Comparison of ENCODE assay signal across 18 mouse cellular contexts in the genomic region with DNA sequence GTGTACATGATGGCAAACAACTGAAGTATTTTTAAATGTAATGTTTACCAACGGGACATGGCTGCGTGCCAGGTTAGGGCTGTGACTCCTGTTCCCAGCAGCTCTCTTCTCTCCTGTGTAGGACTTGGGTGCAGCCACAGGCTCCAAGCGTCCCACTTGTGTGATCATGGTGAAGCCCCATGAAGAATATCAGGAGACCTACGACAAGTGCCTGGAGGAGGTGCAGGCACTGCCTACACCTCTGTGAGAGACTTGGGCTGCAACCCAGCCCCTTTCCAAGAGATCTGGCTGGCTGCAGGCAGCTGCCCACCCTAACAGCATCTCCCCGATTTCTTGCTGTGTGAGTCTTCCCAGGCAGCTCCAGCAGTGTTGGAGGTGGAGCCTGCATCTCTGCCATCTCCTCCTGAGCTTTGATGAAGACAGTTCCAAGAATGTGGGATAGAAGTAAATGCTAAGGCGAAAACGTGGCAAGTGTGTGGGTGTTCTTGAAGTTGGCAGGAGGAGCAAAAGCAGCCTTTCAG. TPM values are rescaled to one million over a fixed set of nuclear protein-coding genes. Genes with fewer than 3 reads are reported as not detected.
DNase-seq lines count a peak whose midpoint lies in the region; ATAC-seq and TF ChIP-seq lines count a peak whose summit lies in the region.
"Had no signal": no experiment of that assay in that cellular context is flagged by ENCODE, and none has a peak within 500 bp of the region (broad histone marks: within the 10 kb centered on the region; RNA-seq: fewer than 3 reads in every experiment).

No protein-coding gene starts in this region.

- no peak for TF ChIP-seq EP300 in lung, postnatal 0 days (IDR thresholded peaks at IDR 0.05)

- H3K27ac ChIP-seq in lung, postnatal 0 days (ENCODE audit: low read length), result no peak overlapping the region
- no peak overlapping the region for H3K27ac ChIP-seq in hindbrain, embryonic 14.5 days
- H3K27ac ChIP-seq: embryonic facial prominence, embryonic 13.5 days; forebrain, embryonic 13.5 days; heart, adult 2 months; limb, embryonic 12.5 days; neural tube, embryonic 12.5 days had no signal

- DNase-seq in lung, postnatal 14 days, result peak; percentile 39
- no peak for DNase-seq in lung, postnatal 0 days (ENCODE audit: low spot score)
- DNase-seq in frontal cortex, postnatal 25 days (ENCODE audit: low spot score in 2 of 2), result peak; percentile 46 to 63
- peak; percentile 70 for DNase-seq in lung, postnatal 36 days
- no peak for DNase-seq in spleen, adult 18-20 months
- no peak for DNase-seq in hindbrain, embryonic 14.5 days (ENCODE audit: low spot score)
- DNase-seq: adrenal gland, adult 2 months; heart, adult 2 months; heart, postnatal 36 days; kidney, postnatal 10 days; midbrain, embryonic 14.5 days had no signal

- no peaks in the 10 kb centered on the region for H3K27me3 ChIP-seq in lung, postnatal 0 days (replicated peaks; ENCODE audit: insufficient read depth, low read length)
- H3K27me3 ChIP-seq in hindbrain, embryonic 14.5 days (ENCODE audit: control insufficient read depth, insufficient read depth, low read length), result no peaks in the 10 kb centered on the region
- H3K27me3 ChIP-seq: CH12.LX; embryonic facial prominence, embryonic 13.5 days; forebrain, embryonic 13.5 days; limb, embryonic 12.5 days; neural tube, embryonic 12.5 days had no signal

- no peak for TF ChIP-seq CTCF in lung, postnatal 0 days (IDR thresholded peaks at IDR 0.05)

- H3K4me3 ChIP-seq in lung, postnatal 0 days (ENCODE audit: low read depth, low read length), result no peak overlapping the region
- H3K4me3 ChIP-seq in hindbrain, embryonic 14.5 days (replicated peaks; ENCODE audit: low read length), result no peak overlapping the region
- H3K4me3 ChIP-seq: embryonic facial prominence, embryonic 13.5 days; forebrain, embryonic 13.5 days; heart, adult 2 months; limb, embryonic 12.5 days; neural tube, embryonic 12.5 days had no signal

- no peak for ATAC-seq in lung, postnatal 0 days
- no peak for ATAC-seq in erythroblast, adult 5-6 weeks (replicated peaks; ENCODE audit: low FRiP score, poor library complexity, severe bottlenecking)
- ATAC-seq in hindbrain, embryonic 14.5 days (ENCODE audit: low FRiP score), result no peak
- ATAC-seq: forebrain, embryonic 13.5 days; inflammation-experienced regulatory T-cells, adult 6 months had no signal

- peaks cover 7% of the 10 kb centered on the region for H3K4me1 ChIP-seq in lung, postnatal 0 days (ENCODE audit: insufficient read depth, low read depth, low read length)
- H3K4me1 ChIP-seq in hindbrain, embryonic 14.5 days (replicated peaks; ENCODE audit: control insufficient read depth, insufficient read depth, low read length), result peaks cover 7% of the 10 kb centered on the region

- no peaks in the 10 kb centered on the region for H3K9me3 ChIP-seq in lung, postnatal 0 days (ENCODE audit: low read length)
- H3K9me3 ChIP-seq in hindbrain, embryonic 14.5 days (ENCODE audit: control insufficient read depth, low read length), result no peaks in the 10 kb centered on the region
- H3K9me3 ChIP-seq: embryonic facial prominence, embryonic 13.5 days; forebrain, embryonic 13.5 days; limb, embryonic 12.5 days; neural tube, embryonic 12.5 days had no signal

- no peak overlapping the region for H3K9ac ChIP-seq in lung, postnatal 0 days (replicated peaks; ENCODE audit: low read depth)
- H3K9ac ChIP-seq in hindbrain, embryonic 14.5 days, result no peak overlapping the region
- H3K9ac ChIP-seq: forebrain, embryonic 13.5 days; limb, embryonic 12.5 days; neural tube, embryonic 12.5 days had no signal

- H3K36me3 ChIP-seq in lung, postnatal 0 days (ENCODE audit: insufficient read depth, low read length), result peaks cover 44% of the 10 kb centered on the region
- H3K36me3 ChIP-seq in hindbrain, embryonic 14.5 days (replicated peaks; ENCODE audit: control insufficient read depth, insufficient read depth), result peaks cover 63% of the 10 kb centered on the region

- WGBS in lung, postnatal 0 days, result 76% methylated on average over 7 of the region's 7 CpGs
- WGBS in hindbrain, embryonic 14.5 days, result 89% methylated on average over 7 of the region's 7 CpGs

- no peak overlapping the region for H3K4me2 ChIP-seq in lung, postnatal 0 days (replicated peaks; ENCODE audit: low read depth, low read length)
- no peak overlapping the region for H3K4me2 ChIP-seq in hindbrain, embryonic 14.5 days (replicated peaks)
- H3K4me2 ChIP-seq: embryonic facial prominence, embryonic 13.5 days; forebrain, embryonic 13.5 days; limb, embryonic 12.5 days; neural tube, embryonic 12.5 days had no signal

RNA-seq across cellular contexts. Expression of a gene that starts 3.5 kb away (rescaled TPM):
- 60.1 and 67.2 TPM in 2 replicates for polyA plus RNA-seq in lung, postnatal 0 days (2015; fragmentation: Nextera tagmentation; extraction: Ambion mirVana)
- 7.5 and 27.6 TPM in 2 replicates for total RNA-seq in erythroblast, adult 5-6 weeks (2015; ENCODE audit: low replicate concordance)
- 19.2 and 23.3 TPM in 2 replicates for total RNA-seq in erythroblast, adult 5-6 weeks (2017; ENCODE audit: low replicate concordance)
- 103 and 118 TPM in 2 replicates for polyA plus RNA-seq in hindbrain, embryonic 14.5 days (2014; fragmentation: Nextera tagmentation; extraction: Ambion mirVana)

RNA-seq across cellular contexts. Expression of a gene that starts 12.7 kb away (rescaled TPM):
- polyA plus RNA-seq in lung, postnatal 0 days (2015; fragmentation: Nextera tagmentation; extraction: Ambion mirVana), result 43.2 and 46.4 TPM in 2 replicates
- 17.3 and 18.6 TPM in 2 replicates for total RNA-seq in erythroblast, adult 5-6 weeks (2015; ENCODE audit: low replicate concordance)
- 3.6 and 3.9 TPM in 2 replicates for total RNA-seq in erythroblast, adult 5-6 weeks (2017; ENCODE audit: low replicate concordance)
- 77.7 and 78.4 TPM in 2 replicates for polyA plus RNA-seq in hindbrain, embryonic 14.5 days (2014; fragmentation: Nextera tagmentation; extraction: Ambion mirVana)

RNA-seq across cellular contexts. Expression of a gene that starts 16.4 kb away (rescaled TPM):
- polyA plus RNA-seq in lung, postnatal 0 days (2015; fragmentation: Nextera tagmentation; extraction: Ambion mirVana), result 152 and 167 TPM in 2 replicates
- total RNA-seq in erythroblast, adult 5-6 weeks (2015; ENCODE audit: low replicate concordance), result 140 and 157 TPM in 2 replicates
- total RNA-seq in erythroblast, adult 5-6 weeks (2017; ENCODE audit: low replicate concordance), result 174 and 180 TPM in 2 replicates
- polyA plus RNA-seq in hindbrain, embryonic 14.5 days (2014; fragmentation: Nextera tagmentation; extraction: Ambion mirVana), result 399 and 421 TPM in 2 replicates

RNA-seq across cellular contexts. Expression of a gene that starts 27.6 kb away (rescaled TPM):
- 43.9 and 44.7 TPM in 2 replicates for polyA plus RNA-seq in lung, postnatal 0 days (2015; fragmentation: Nextera tagmentation; extraction: Ambion mirVana)
- total RNA-seq in erythroblast, adult 5-6 weeks (2015; ENCODE audit: low replicate concordance), result 1.0 TPM in 1 of 2 replicates, not detected in the other
- total RNA-seq in erythroblast, adult 5-6 weeks (2017; ENCODE audit: low replicate concordance), result not detected in 2 replicates
- polyA plus RNA-seq in hindbrain, embryonic 14.5 days (2014; fragmentation: Nextera tagmentation; extraction: Ambion mirVana), result 19.9 and 22.4 TPM in 2 replicates

RNA-seq across cellular contexts. Expression of a gene that starts 27.7 kb away (rescaled TPM):
- 2.5 and 3.1 TPM in 2 replicates for polyA plus RNA-seq in lung, postnatal 0 days (2015; fragmentation: Nextera tagmentation; extraction: Ambion mirVana)
- total RNA-seq in erythroblast, adult 5-6 weeks (2015; ENCODE audit: low replicate concordance), result 0.84 TPM in 1 of 2 replicates, not detected in the other
- not detected in 2 replicates for total RNA-seq in erythroblast, adult 5-6 weeks (2017; ENCODE audit: low replicate concordance)
- 1.1 and 1.2 TPM in 2 replicates for polyA plus RNA-seq in hindbrain, embryonic 14.5 days (2014; fragmentation: Nextera tagmentation; extraction: Ambion mirVana)

Comparison
In these comparisons a context has a peak if more than half of its experiments do, and no peak if none do; other contexts are left out.
1. DNase-seq: peak in lung, postnatal 14 days (single experiment), frontal cortex, postnatal 25 days (2 of 2) and lung, postnatal 36 days (single experiment); none in lung, postnatal 0 days (single experiment), spleen, adult 18-20 months (0 of 2) and hindbrain, embryonic 14.5 days (single experiment).